Mouse (Mus musculus) myocyte (in vitro differentiated cells): ENCODE results near the gene Fndc4.

Experiments used
- CEBPB ChIP-seq: IDR thresholded peaks from 2 replicates; pipeline ENCODE4 v1.6.1; 2011; ENCODE audit warnings: mild to moderate bottlenecking, moderate library complexity; ENCODE audit not compliant: poor library complexity, insufficient read depth, severe bottlenecking
- E2F4 ChIP-seq: IDR thresholded peaks from one replicate; pipeline ENCODE4 v1.6.1; 2011; ENCODE audit warnings: mild to moderate bottlenecking, control low read depth, moderate library complexity; ENCODE audit not compliant: insufficient read depth
- POLR2A ChIP-seq: IDR thresholded peaks from one replicate; pipeline ENCODE4 v1.6.1; 2011; ENCODE audit warnings: low read depth, mild to moderate bottlenecking, control low read depth, moderate library complexity; ENCODE audit not compliant: insufficient read length
- POLR2AphosphoS2 ChIP-seq: IDR thresholded peaks from one replicate; pipeline ENCODE4 v1.6.1; 2011; ENCODE audit warnings: low read depth, control low read depth; ENCODE audit not compliant: insufficient read length
- REST ChIP-seq: IDR thresholded peaks from one replicate; pipeline ENCODE4 v1.6.1; 2011; ENCODE audit warnings: mild to moderate bottlenecking, control low read depth, moderate library complexity; ENCODE audit not compliant: insufficient read depth, insufficient read length

DNA sequence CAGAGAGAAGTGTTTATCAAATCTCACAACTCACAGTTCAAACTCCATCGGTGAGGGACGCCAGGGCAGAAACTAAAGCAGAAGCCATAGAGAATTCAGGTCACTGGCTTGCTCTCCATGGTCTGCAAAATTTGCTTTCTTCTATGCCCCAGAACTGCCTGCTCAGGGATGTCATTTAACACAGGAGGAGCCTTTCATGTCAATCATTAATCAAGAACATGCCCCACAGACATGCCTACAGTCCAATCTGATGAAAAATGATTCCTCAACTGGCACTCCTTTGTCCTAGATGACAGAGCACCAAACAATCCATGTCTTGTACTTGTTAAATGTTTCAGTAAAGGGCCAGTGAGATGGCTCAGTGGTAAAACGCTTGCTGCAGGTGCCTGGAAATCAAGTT, 26.9 kb upstream of the Fndc4 start:
- TF ChIP-seq POLR2A = no peak
- no peak for TF ChIP-seq E2F4
- TF ChIP-seq CEBPB = no peak
- no peak for TF ChIP-seq POLR2AphosphoS2
- TF ChIP-seq REST = no peak
